Mouse (Mus musculus) lung, embryonic 16.5 days (tissue): ENCODE data around the gene Cox6a1. TPM values are rescaled to one million over a fixed set of nuclear protein-coding genes. Genes with fewer than 3 reads are reported as not detected.
"Not testable (repeated sequence)": the region's sequence is repeated elsewhere in the genome, so short reads cannot be mapped to it uniquely, and the experiment has no call there.

Source experiments
- ATAC-seq: fragments of 200-750 bp; cut with Nextera tagmentation; 2 replicates; pipeline ENCODE4 v1.8.0; 2017; ENCODE audit warnings: low read depth, mild to moderate bottlenecking, moderate library complexity
- H3K27ac ChIP-seq: fragments of 300-500 bp; sonication (generic); 2 replicates; pipeline ENCODE4 v1.5.1; 2014; ENCODE audit warnings: mild to moderate bottlenecking, control low read depth, low read length
- H3K27me3 ChIP-seq: fragments of 300-500 bp; sonication (generic); 2 replicates; pipeline ENCODE4 v1.6.1; 2014; ENCODE audit warnings: low read depth, low read length, mixed read lengths; ENCODE audit not compliant: control insufficient read depth, insufficient read depth
- H3K36me3 ChIP-seq: fragments of 300-500 bp; sonication (generic); 2 replicates; pipeline ENCODE4 v1.6.1; 2014; ENCODE audit warnings: low read length; ENCODE audit not compliant: control insufficient read depth, insufficient read depth
- H3K4me1 ChIP-seq: fragments of 300-500 bp; sonication (generic); replicated peaks from 2 replicates; pipeline ENCODE4 v1.6.1; 2014; ENCODE audit warnings: low read length, mixed read lengths; ENCODE audit not compliant: control insufficient read depth, insufficient read depth
- H3K4me2 ChIP-seq: fragments of 300-500 bp; sonication (generic); 2 replicates; pipeline ENCODE4 v1.6.1; 2014; ENCODE audit warnings: low read depth, low read length, control low read depth
- H3K4me3 ChIP-seq: fragments of 300-500 bp; sonication (generic); 2 replicates; pipeline ENCODE4 v1.5.1; 2014; ENCODE audit warnings: mild to moderate bottlenecking, low read length, control low read depth
- H3K9ac ChIP-seq: fragments of 300-500 bp; sonication (generic); 2 replicates; pipeline ENCODE4 v1.6.1; 2014; ENCODE audit warnings: low read length, control low read depth
- H3K9me3 ChIP-seq: fragments of 300-500 bp; sonication (generic); 2 replicates; pipeline ENCODE4 v1.6.1; 2016; ENCODE audit warnings: low read length; ENCODE audit not compliant: control insufficient read depth
- WGBS: fragments of 180-500 bp; shearing (Covaris S2); extraction: QIAGEN DNeasy Blood & Tissue Kit; methylation state at CpG from one replicate; pipeline ENCODE4 v1.1.7; 2014; 5-methylcytosine and 5-hydroxymethylcytosine counted together
- polyA plus RNA-seq: library from polyadenylated mRNA; unstranded; fragments of >200 nt; fragmentation: Nextera tagmentation; extraction: Ambion mirVana; gene quantifications from 2 replicates; pipeline ENCODE4 v1.2.1, GENCODE M21; 2015

The Cox6a1 gene
- polyA plus RNA-seq, 1 experiment from 2014 or later: 937 TPM

DNA sequence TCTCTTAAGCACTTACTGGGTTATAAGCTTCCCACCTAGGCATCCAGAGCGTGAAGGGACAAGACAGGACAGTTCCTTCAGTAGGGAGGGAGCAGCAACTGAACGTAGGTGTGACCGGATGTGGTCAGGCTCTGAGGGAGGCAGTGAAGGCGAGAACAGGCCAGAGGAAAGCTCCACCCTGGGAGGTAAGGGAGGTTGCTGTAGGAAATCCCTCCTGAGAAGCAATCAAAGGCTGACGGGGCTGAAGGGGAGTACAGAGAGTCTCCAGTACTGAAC is 35.2 kb downstream of the Cox6a1 start:
- Histone ChIP-seq H3K4me1 (peaks cover 21% of the 10 kb centered on the region), H3K27ac (peak overlapping the region; percentile 20; the same call in 1 of the 2 replicates), H3K9me3 (no peaks in the 10 kb centered on the region), H3K4me3 (no peak overlapping the region), H3K9ac (0 out of 2 replicates have a peak overlapping the region, but pooled peaks have one; percentile 19), H3K27me3 (no peaks in the 10 kb centered on the region), H3K4me2 (no peak overlapping the region), H3K36me3 (no peaks in the 10 kb centered on the region)
- 47% methylated on average over 5 of the region's 5 CpGs for WGBS
- no peak for ATAC-seq

DNA sequence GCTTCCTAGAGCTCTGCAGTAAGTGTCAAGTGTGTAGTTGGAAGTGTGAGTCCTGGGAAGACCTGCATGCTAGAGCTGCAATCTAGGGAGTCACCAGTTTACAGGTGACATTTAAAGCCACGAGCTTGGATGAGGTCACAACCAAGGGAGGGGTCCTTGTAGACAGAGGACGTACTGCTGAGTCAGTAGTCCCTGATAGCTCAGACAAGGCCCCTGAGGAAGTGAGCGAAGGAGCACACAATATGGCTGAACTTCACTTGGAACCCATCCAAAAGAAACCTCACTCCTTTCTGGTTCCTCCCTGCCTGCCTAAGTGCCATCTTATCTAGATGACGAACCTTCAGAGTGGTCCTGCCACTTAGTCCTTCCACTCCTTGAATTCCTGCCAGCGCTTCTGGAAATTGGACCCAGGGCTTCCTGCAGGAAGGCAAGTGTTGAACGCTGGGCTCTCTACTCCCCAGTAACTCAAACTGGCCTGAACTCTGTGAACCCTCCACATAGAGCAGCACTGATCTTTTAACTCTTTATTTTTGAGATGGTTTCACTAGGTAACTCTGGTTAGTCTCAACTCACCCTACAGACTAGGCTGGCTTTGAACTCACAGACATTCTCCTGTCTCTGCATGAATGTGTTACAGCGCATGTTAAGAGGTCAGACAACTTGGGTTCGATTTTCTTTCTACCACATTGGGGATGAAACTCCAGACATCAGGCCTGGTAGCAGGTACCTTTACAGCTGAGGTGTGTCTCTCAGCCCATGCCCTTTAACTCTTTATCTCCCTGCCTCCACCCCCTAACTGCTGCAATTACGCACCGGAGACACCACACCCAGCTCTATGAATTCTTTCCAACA is 35.7 kb downstream of the Cox6a1 start:
- Histone ChIP-seq H3K27me3 (no peaks in the 10 kb centered on the region), H3K4me2 (no peak overlapping the region), H3K4me1 (peaks cover 21% of the 10 kb centered on the region), H3K9ac (0 out of 2 replicates have a peak overlapping the region, but pooled peaks have one; percentile 19), H3K36me3 (no peaks in the 10 kb centered on the region), H3K9me3 (no peaks in the 10 kb centered on the region), H3K4me3 (no peak overlapping the region), H3K27ac (peak overlapping the region; percentile 20; the same call in 1 of the 2 replicates)
- peak; percentile 66 for ATAC-seq
- 38% methylated on average over 10 of the region's 10 CpGs for WGBS

GRCm38 (mm10) chr5:115312354-115312753 is 36.4 kb downstream of the Cox6a1 start:
- Histone ChIP-seq H3K27me3 (no peaks in the 10 kb centered on the region), H3K4me1 (peaks cover 16% of the 10 kb centered on the region), H3K4me3 (no peak overlapping the region), H3K4me2 (no peak overlapping the region), H3K9ac (no peak overlapping the region), H3K9me3 (no peaks in the 10 kb centered on the region), H3K36me3 (no peaks in the 10 kb centered on the region), H3K27ac (no peak overlapping the region)
- ATAC-seq: no peak
- 67% methylated on average over 4 of the region's 4 CpGs for WGBS

GRCm38 (mm10) chr5:115302190-115302589 is 46.6 kb downstream of the Cox6a1 start:
- peaks cover 12% of the 10 kb centered on the region for H3K36me3 ChIP-seq
- not testable (repeated sequence) for ATAC-seq, H3K27me3 ChIP-seq, H3K4me3 ChIP-seq, H3K9me3 ChIP-seq, H3K27ac ChIP-seq, H3K9ac ChIP-seq
- peaks cover 20% of the 10 kb centered on the region for H3K4me1 ChIP-seq
- WGBS: 55% methylated on average over 3 of the region's 7 CpGs
- peak overlapping the region; percentile 71 for H3K4me2 ChIP-seq

GRCm38 (mm10) chr5:115301615-115302014 is 47.2 kb downstream of the Cox6a1 start:
- no peak for ATAC-seq
- Histone ChIP-seq H3K4me3 (peak overlapping the region; percentile 90), H3K9me3 (no peaks in the 10 kb centered on the region), H3K9ac (peak overlapping the region; percentile 60), H3K4me1 (peaks cover 20% of the 10 kb centered on the region), H3K36me3 (peaks cover 12% of the 10 kb centered on the region), H3K27ac (peak overlapping the region; percentile 43), H3K27me3 (no peaks in the 10 kb centered on the region), H3K4me2 (peak overlapping the region; percentile 71)
- 13% methylated on average over 13 of the region's 13 CpGs for WGBS

GRCm38 (mm10) chr5:115300792-115301614 is 47.8 kb downstream of the Cox6a1 start, which contains the start of gene Dynll1:
Gene Dynll1, minus strand, starts transcription at chr5:115300999.
- Histone ChIP-seq H3K9ac (peak within 1 kb of the TSS; percentile 88), H3K36me3 (peaks cover 17% of the 10 kb centered on the region), H3K4me1 (peaks cover 20% of the 10 kb centered on the region), H3K27ac (peak within 1 kb of the TSS; percentile 97), H3K27me3 (no peaks in the 10 kb centered on the region), H3K4me2 (peak within 1 kb of the TSS; percentile 71), H3K4me3 (peak within 1 kb of the TSS; percentile 90), H3K9me3 (no peaks in the 10 kb centered on the region)
- ATAC-seq: peak; percentile 98
- under 1% methylated on average over 63 of the region's 66 CpGs for WGBS

DNA sequence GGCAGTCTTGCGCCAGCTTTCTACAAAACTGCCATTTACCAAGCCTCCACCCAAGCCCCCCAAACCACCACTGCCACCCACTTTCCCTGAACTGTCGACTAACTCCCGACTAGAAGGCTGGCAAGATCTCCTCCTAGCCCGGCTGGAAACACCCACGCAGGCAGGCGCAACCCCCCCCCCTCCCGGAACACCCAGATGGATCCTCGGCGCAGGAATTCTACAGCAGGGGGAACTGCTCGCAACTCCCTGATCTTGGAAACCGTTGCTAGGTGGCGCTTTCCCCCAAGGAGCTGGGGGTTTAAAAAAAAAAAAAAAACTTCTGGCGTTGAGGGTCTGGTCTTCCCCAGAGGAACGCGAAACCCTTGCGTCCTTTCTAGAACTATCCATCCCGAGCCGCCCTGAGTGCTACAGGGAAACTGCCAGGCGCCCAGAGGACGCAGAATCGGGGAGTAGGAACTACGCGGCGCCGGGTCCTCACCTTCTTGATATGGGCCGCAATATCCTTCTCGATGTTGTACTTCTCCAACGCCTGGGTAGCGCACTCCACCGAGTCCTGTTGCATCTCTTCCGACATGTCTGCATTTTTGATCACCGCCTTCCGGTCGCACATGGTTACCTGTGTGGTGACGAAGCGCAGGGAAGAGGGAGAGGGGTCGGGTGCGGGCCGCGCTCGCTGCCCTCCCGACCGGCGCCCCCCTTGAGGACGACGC is 48.6 kb downstream of the Cox6a1 start:
- ATAC-seq: peak; percentile 11
- Histone ChIP-seq H3K27ac (peak overlapping the region; percentile 97), H3K9ac (peak overlapping the region; percentile 88), H3K27me3 (no peaks in the 10 kb centered on the region), H3K4me1 (peaks cover 20% of the 10 kb centered on the region), H3K9me3 (no peaks in the 10 kb centered on the region), H3K36me3 (peaks cover 17% of the 10 kb centered on the region), H3K4me3 (peak overlapping the region; percentile 90), H3K4me2 (peak overlapping the region; percentile 62)
- WGBS: under 1% methylated on average over 45 of the region's 46 CpGs

GRCm38 (mm10) chr5:115296347-115296746 is 52.4 kb downstream of the Cox6a1 start:
- peaks cover 17% of the 10 kb centered on the region for H3K36me3 ChIP-seq
- peaks cover 15% of the 10 kb centered on the region for H3K4me1 ChIP-seq
- no peaks in the 10 kb centered on the region for H3K27me3 ChIP-seq
- no peak overlapping the region for H3K4me2 ChIP-seq
- WGBS: 66% methylated on average over 10 of the region's 10 CpGs
- no peak overlapping the region for H3K4me3 ChIP-seq
- no peak for ATAC-seq
- no peaks in the 10 kb centered on the region for H3K9me3 ChIP-seq
- H3K27ac ChIP-seq: 0 out of 2 replicates have a peak overlapping the region, but pooled peaks have one; percentile 2
- H3K9ac ChIP-seq: no peak overlapping the region
